Mouse (Mus musculus): ENCODE results near the gene Klhl29.
A peak's percentile ranks its signal among the peaks of the same experiment; 100 is the strongest.

Gene Klhl29

DNA sequence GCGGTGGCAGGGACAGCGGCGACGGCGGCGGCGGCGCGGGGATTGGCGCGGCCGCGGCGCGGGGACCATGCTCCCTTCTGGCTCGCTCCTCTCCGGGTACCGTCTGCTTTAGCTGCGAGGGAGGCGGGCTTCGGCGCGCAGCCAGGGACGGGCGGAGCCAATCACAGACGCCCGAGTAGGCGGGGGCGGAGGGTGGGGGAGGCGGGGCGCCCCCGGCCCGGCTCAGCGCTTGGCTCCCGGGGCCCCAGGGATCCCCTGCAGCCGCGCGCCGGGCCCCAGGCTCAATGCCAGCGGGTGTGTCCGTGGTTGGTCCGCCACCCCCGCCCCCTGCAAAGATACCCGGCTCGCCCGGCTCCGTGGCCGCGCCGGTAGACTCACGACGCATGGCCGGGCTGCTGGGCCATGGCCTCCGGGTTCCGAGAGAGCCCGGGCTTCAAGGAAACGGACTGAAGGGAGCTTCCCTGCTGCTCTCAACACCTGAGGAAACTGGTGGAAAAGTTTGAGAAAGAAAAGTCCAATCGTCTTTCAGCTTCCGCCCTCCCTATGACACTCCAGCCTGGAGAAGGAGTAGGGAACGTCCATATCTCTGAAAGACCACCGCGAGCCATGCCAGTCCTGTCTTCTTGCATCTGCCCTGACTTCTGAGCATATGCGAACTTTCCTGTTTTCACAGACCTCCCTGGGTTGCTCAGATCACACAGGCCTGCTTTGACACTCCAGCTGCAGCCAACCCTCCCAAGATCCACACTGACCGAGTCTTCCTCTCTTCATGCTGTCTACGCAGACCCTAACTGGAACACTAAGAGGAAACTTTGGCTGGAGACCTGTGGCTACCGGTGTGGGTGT is at the start of gene Klhl29:
Gene Klhl29, minus strand, starts transcription at position 67 of the 846 bp plus-strand sequence.
- peak; percentile 93 for DNase-seq (ENCODE audit: low read depth)

GRCm38 (mm10) chr12:5425276-5425675 is 49.8 kb upstream of the Klhl29 start:
- DNase-seq (ENCODE audit: low read depth): no peak

DNA sequence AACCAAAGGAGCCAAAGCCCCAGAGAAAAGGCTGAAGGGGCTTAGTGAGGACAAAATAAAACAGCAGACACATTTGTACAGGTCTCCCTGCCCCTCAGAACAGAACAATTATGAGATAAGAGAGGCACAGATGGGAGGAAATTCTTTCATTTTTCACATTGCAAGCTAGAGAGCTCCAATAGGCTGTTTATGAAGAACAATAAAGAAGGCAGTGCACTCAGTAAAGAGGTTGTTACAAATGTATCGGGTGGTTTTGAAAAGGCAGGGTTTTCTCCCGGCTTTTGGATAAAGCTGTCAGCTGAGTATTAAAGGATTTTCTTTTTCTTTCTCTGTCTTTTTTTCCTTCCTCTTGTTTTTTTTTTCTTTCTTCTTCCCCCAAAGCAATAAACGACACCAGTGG is 40.3 kb upstream of the Klhl29 start:
- no peak for DNase-seq (ENCODE audit: low read depth)

DNA sequence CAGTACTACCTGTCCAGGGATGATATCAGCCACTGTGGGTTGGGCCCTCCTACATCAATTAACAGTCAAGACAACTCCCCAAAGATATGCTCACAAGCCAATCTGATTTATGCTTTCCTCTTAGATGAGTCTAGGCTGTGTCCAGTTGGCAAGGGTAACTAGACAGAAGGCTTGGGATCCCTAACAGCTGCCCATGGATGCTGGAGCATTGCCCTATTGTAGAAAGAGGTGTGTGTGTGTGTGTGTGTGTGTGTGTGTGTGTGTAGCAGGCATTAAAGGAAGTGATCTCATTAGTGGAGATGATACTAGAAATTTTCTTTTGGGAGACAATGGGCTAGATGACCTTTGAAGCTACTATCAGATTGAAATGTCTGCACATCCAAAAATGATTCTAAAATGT is 38.5 kb upstream of the Klhl29 start:
- no peak for DNase-seq (ENCODE audit: low read depth)

DNA sequence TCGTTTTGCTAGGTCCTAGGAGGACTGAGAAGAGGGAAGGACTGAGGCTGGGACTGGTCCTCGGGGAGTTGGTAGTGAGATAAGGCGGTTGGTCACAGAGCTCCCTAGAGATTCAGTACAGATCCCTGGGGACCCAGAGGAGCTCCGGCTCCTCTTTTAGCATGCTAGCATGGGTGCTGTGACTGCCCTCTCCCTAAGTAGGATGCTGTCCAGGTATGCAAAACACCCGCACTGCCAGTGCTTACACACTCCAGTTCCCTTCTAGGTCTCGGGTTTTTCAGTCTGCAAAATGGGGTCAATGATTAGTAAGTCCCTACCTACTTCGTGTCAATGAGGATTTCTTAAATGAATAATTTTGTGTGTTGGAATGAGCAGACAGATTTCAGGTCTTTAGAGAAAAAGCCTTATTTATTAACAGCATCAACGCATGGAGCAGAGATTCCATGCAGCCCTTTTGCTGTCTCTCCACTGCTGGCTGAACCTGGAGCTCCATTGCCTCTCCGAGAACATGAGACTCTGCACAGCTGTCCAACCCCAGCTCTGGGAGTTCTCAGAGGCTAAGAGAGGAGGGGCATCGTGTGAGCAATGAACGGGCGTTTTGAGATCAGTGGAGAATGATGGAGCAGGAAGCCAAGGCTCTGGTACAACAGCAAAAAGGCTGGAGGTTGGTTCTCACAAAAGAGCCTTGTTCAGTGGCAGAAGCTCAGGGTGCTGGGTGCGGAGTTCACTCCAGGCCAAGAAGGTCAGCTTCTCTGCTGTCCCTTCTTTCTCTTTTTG is 36.5 kb upstream of the Klhl29 start:
- DNase-seq (ENCODE audit: low read depth): no peak

- no peak for DNase-seq (ENCODE audit: low read depth)
These were observed 35.9 kb upstream of the Klhl29 start for GRCm38 (mm10) chr12:5411346-5411745.

GRCm38 (mm10) chr12:5410391-5411115 is 35.1 kb upstream of the Klhl29 start:
- DNase-seq (ENCODE audit: low read depth): peak; percentile 54

GRCm38 (mm10) chr12:5407175-5407574 is 31.7 kb upstream of the Klhl29 start:
- no peak for DNase-seq (ENCODE audit: low read depth)

- no peak for DNase-seq (ENCODE audit: low read depth)
These were observed 21.9 kb upstream of the Klhl29 start for GRCm38 (mm10) chr12:5397423-5397822.

GRCm38 (mm10) chr12:5395188-5395587 is 19.7 kb upstream of the Klhl29 start:
- peak; percentile 79 for DNase-seq (ENCODE audit: low read depth)

- DNase-seq (ENCODE audit: low read depth): peak; percentile 79
These were observed 11.6 kb upstream of the Klhl29 start for GRCm38 (mm10) chr12:5387112-5387511.

DNA sequence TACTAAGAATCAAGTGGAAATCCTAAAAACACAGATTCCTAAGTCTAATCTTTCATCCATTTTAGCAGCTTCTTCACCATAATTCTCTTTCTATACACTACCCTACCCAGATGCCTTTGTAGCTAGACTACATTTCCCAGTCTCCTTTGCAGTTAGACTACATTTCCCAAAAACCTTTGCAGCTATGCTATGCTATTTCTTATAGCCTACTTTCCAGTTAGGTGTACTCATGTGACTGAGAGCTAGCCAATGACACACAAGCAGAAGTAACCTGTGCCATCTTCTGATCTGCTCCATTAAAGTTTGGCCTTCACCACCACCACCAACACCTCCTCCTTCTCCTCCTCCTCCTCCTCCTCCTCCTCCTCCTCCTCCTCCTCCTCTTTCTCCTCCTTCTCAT is 11.2 kb upstream of the Klhl29 start:
- peak; percentile 71 for DNase-seq (ENCODE audit: low read depth)

DNA sequence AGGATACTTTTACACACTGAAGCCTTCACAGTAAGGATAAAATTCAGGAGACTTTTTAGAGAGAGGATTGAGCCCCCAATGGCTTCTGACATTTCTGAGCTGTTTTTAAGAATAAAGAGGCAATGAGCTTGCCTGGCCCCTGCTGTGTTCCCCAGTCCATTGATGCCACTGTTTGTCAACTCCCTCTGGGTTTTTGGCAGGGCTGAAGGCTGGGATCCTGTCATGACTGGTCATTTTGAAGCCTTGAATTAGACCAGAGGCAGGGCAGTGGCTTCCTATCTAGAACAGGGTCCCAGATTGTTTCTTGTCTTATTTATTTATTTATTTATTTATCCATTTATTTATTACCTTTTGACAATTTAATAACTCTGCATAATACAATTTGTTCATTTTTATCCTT is 6.2 kb upstream of the Klhl29 start:
- DNase-seq (ENCODE audit: low read depth): no peak

GRCm38 (mm10) chr12:5374684-5375615 is 532 bp downstream of the Klhl29 start:
- peak; percentile 64 for DNase-seq (ENCODE audit: low read depth)

- no peak for DNase-seq (ENCODE audit: low read depth)
These were observed 1.2 kb downstream of the Klhl29 start for GRCm38 (mm10) chr12:5374196-5374683.

- no peak for DNase-seq (ENCODE audit: low read depth)
These were observed 1.8 kb downstream of the Klhl29 start for GRCm38 (mm10) chr12:5373641-5374195.

- DNase-seq (ENCODE audit: low read depth): no peak
These were observed 6.1 kb downstream of the Klhl29 start for GRCm38 (mm10) chr12:5369396-5369795.

- no peak for DNase-seq (ENCODE audit: low read depth)
These were observed 10.6 kb downstream of the Klhl29 start for GRCm38 (mm10) chr12:5364836-5365235.

DNA sequence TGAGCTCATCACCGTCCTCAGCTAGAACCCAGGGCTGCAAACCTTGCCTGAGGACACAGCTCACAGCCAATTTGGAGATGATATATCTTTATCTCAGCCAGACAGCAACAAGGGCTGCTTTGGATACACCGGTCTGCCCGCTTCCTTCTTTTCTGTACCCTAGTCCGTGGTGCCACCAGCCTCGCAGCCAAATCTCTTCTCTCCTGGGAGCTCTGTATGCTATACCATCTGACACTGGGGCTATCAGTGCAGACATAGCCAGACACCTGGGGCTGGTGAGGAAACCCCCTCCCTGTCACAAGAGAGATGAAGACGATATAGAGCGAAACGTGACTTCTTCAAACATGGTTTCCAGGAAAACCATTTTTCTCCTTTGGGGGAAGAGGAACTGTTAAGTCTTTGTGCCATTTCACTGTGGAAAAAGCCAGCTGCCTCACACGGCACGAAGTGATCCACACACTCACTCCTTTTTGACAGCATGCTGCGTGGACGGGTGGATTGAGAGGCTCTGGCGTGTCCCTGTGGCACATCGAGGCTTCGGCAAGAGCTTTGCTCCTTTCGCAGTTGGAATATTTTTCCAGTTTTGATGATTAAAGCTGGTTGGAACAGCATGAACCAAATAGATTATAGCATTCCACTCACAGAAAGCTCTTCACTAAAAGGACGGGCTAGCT is 11.4 kb downstream of the Klhl29 start:
- DNase-seq (ENCODE audit: low read depth): no peak

GRCm38 (mm10) chr12:5359065-5359464 is 16.4 kb downstream of the Klhl29 start:
- peak; percentile 43 for DNase-seq (ENCODE audit: low read depth)
